Mouse (Mus musculus): ENCODE measurements at regions not wholly inside any gene's neighbourhood (a gene's known extent, or its start where the extent isn't known, plus 50 kb on each side); places are given as distances from the start of the nearest gene placed in this dataset.

GRCm38 (mm10) chr4:83986951-83987822, 461.8 kb downstream of the Ccdc171 start:
- no peak for DNase-seq (ENCODE audit: low spot score in 2 of 2)

- DNase-seq (ENCODE audit: low spot score in 2 of 2) = no peak
Measured at GRCm38 (mm10) chr4:83987846-83988245, 462.5 kb downstream of the Ccdc171 start.

GRCm38 (mm10) chr4:83988314-83988713, 463.0 kb downstream of the Ccdc171 start:
- DNase-seq (ENCODE audit: low spot score in 2 of 2) = no peak

GRCm38 (mm10) chr4:83990126-83990989, 465.0 kb downstream of the Ccdc171 start:
- no peak for DNase-seq (ENCODE audit: low spot score in 2 of 2)

GRCm38 (mm10) chr4:83991195-83991594, 465.9 kb downstream of the Ccdc171 start:
- no peak for DNase-seq (ENCODE audit: low spot score in 2 of 2)

- DNase-seq (ENCODE audit: low spot score in 2 of 2) = no peak
Measured at GRCm38 (mm10) chr4:83997079-83997478, 471.7 kb downstream of the Ccdc171 start.

- DNase-seq (ENCODE audit: low spot score in 2 of 2) = no peak
Measured at GRCm38 (mm10) chr4:84001645-84002044, 476.3 kb downstream of the Ccdc171 start.

- no peak for DNase-seq (ENCODE audit: low spot score in 2 of 2)
Measured at GRCm38 (mm10) chr4:84004055-84004778, 478.9 kb downstream of the Ccdc171 start.

- no peak for DNase-seq (ENCODE audit: low spot score in 2 of 2)
Measured at GRCm38 (mm10) chr4:84004786-84005382, 479.5 kb downstream of the Ccdc171 start.

- no peak for DNase-seq (ENCODE audit: low spot score in 2 of 2)
Measured at GRCm38 (mm10) chr4:84011941-84012340, 486.6 kb downstream of the Ccdc171 start.

GRCm38 (mm10) chr4:84015139-84015538, 489.8 kb downstream of the Ccdc171 start:
- DNase-seq (ENCODE audit: low spot score in 2 of 2) = no peak

- no peak for DNase-seq (ENCODE audit: low spot score in 2 of 2)
Measured at GRCm38 (mm10) chr4:84015552-84016169, 490.3 kb downstream of the Ccdc171 start.

GRCm38 (mm10) chr4:84018135-84018534, 492.8 kb downstream of the Ccdc171 start:
- no peak for DNase-seq (ENCODE audit: low spot score in 2 of 2)

GRCm38 (mm10) chr4:84018774-84019173, 493.4 kb downstream of the Ccdc171 start:
- no peak for DNase-seq (ENCODE audit: low spot score in 2 of 2)

GRCm38 (mm10) chr4:84019500-84020255, 494.3 kb downstream of the Ccdc171 start:
- no peak for DNase-seq (ENCODE audit: low spot score in 2 of 2)

- DNase-seq (ENCODE audit: low spot score in 2 of 2) = no peak
Measured at GRCm38 (mm10) chr4:84020692-84021091, 495.3 kb downstream of the Ccdc171 start.

- DNase-seq (ENCODE audit: low spot score in 2 of 2) = peak in 1 of 2 experiments; percentile 6
Measured at GRCm38 (mm10) chr4:84022323-84022722, 497.0 kb downstream of the Ccdc171 start.

GRCm38 (mm10) chr4:84026144-84026543, 500.8 kb downstream of the Ccdc171 start:
- no peak for DNase-seq (ENCODE audit: low spot score in 2 of 2)

- DNase-seq (ENCODE audit: low spot score in 2 of 2) = no peak
Measured at GRCm38 (mm10) chr4:84028120-84028519, 502.8 kb downstream of the Ccdc171 start.

- no peak for DNase-seq (ENCODE audit: low spot score in 2 of 2)
Measured at GRCm38 (mm10) chr4:84030916-84031315, 505.6 kb downstream of the Ccdc171 start.

Measured in spleen, postnatal 36 days (tissue).